Mouse (Mus musculus): ENCODE data around the gene Tead1.
A peak's percentile ranks its signal among the peaks of the same experiment; 100 is the strongest.

Tead1 gene

GRCm38 (mm10) chr7:112728399-112728798 is 49.3 kb downstream of the Tead1 start:
- no peak for DNase-seq (ENCODE audit: low read depth, low spot score)

DNA sequence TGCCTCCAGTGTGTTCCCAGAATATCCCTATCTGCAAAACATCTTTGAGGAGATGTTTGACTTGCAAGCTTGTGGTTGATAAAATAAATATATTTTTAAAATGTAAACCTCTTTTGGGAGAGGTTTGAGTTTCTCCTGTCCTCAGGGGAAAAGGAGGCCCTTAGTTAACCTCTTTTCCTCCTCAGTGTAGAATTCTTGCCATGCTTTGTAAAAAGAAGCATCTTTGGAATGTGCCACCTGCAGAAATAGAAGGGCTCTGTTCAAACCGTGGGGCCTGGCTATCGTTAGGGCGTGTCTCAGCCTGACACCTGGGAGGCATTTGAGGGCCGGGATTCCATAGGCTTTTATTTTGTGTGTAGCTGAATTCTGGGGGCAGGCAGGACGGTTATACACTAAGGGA is 51.1 kb downstream of the Tead1 start:
- no peak for DNase-seq (ENCODE audit: low read depth, low spot score)

DNA sequence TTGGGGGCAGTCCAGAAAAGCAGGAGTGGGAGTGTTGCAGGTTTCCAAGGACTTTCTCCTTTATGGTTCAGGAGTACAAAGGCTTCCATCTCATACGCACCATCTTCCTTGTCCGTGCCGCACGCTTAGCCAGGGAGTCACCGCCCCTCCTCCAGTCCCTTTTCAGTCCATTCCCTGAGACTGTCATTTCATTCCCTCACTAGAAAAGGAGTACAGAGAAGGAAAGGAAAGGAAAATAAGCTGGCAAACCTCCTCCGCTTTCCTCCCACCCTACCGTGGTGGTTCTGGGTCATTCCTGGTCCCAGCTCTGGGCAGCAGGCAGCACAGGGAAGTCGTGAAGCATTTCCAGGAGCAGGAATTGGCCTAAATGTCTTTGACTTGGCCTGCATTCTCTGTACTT is 52.5 kb downstream of the Tead1 start:
- no peak for DNase-seq (ENCODE audit: low read depth, low spot score)

DNA sequence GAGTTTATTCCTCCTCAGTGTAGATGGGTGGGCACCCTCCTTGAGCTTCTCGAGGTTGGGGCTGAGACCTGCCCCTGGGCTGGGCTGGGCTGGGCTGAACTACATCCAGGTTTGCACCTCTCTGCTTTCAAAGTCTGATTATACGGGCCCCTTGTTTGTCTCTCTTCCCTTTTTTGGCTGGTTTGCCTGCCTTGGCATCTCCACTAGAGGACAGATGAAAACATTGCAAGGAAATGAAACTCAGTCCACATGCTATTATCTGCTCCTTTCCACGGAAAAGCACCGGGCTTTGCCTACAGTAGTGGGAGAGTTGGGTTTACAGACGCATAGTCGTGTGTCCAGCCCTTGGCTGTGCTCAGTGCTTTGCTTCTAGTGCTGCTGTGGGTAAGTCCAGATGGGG is 60.1 kb downstream of the Tead1 start:
- DNase-seq (ENCODE audit: low read depth, low spot score) = no peak

GRCm38 (mm10) chr7:112741790-112742189 is 62.7 kb downstream of the Tead1 start:
- no peak for DNase-seq (ENCODE audit: low read depth, low spot score)

- no peak for DNase-seq (ENCODE audit: low read depth, low spot score)
Measured at GRCm38 (mm10) chr7:112743063-112743462, 63.9 kb downstream of the Tead1 start.

- DNase-seq (ENCODE audit: low read depth, low spot score) = peak; percentile 82
Measured at GRCm38 (mm10) chr7:112743621-112744395, 64.7 kb downstream of the Tead1 start.

- DNase-seq (ENCODE audit: low read depth, low spot score) = no peak
Measured at GRCm38 (mm10) chr7:112747187-112747586, 68.1 kb downstream of the Tead1 start.

GRCm38 (mm10) chr7:112747836-112748235 is 68.7 kb downstream of the Tead1 start:
- no peak for DNase-seq (ENCODE audit: low read depth, low spot score)

DNA sequence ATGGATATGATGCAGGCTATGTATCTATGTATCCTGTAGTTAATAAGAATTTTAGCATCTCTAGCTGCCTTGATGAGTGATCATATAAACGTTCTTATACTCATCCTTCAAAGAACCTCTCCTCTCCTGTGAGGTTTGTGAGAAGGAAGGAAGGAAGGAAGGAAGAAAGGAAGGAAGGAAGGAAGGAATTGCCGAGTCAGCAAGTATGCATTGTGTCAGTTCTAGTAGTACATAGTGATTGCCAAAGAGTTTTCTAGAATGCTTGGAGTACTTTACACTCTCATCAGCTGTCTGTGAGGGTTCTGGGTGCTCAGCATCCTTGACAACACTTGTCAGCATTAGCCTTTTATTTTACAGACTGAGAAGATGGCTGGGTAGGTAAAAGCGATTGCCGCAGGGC is 69.2 kb downstream of the Tead1 start:
- DNase-seq (ENCODE audit: low read depth, low spot score) = no peak

DNA sequence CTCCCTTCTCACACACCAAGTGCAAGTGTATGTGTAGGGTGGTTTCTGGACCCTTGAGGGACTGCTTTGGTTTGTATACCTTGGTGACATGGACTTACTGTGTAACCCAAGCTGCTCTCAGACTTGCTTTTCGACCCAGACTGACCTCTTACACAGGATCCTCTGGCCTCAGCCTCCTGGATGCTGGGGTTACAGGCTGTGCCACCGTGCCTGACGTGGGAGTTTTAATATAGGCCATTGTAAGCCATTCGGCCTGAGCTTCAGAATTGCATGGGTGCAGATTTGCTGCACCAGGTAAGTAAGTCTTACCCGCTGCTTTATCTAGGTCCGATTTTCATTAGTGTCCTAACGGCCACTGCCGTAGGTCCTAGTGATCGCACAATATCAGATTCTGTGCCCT is 71.0 kb downstream of the Tead1 start:
- no peak for DNase-seq (ENCODE audit: low read depth, low spot score)

GRCm38 (mm10) chr7:112752311-112752710 is 73.2 kb downstream of the Tead1 start:
- DNase-seq (ENCODE audit: low read depth, low spot score) = no peak

DNA sequence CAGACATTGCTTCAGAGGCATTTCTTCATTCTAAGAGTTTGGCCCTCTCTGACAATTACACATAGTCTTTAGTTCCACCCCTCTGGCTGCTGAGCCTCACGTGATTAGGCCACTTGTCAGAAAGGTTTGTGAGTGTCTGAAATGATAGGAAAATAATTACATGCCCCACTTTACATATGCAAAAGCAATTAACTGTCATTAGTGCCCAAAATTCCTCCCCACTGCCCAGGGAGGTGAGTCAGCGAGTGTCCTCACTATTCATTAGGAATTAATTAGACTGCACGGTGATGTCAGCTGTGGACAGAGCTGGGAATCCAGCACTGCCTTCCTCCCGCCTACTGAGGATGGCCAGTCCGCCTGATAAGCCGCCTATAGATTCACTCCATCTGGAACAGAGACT is 74.2 kb downstream of the Tead1 start:
- no peak for DNase-seq (ENCODE audit: low read depth, low spot score)

DNA sequence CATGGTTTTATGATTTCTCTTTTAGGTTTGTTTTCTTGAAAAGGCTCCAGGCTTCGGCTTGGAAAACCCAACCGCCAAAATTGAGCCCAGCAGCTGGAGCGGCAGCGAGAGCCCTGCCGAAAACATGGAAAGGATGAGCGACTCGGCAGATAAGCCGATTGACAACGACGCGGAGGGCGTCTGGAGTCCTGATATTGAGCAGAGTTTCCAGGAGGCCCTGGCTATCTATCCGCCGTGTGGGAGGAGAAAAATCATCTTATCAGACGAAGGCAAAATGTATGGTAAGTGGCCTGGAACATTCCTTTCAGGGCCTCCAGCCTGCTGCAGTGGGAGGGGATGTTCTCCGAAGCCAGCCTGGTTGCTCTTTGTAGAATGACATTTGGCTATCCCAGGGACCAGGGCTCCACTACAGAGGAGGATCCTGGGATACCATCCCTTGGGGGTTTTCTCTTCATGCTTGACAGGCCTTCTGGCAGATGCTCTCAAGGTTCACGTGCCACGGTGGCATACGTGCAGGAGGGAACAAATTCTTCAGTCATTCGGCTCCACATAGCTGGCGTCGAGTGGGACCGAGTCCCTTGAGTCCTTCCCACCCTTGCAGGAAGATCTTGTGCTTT is 80.3 kb downstream of the Tead1 start:
- no peak for DNase-seq (ENCODE audit: low read depth, low spot score)

- DNase-seq (ENCODE audit: low read depth, low spot score) = no peak
Measured at GRCm38 (mm10) chr7:112760293-112760692, 81.2 kb downstream of the Tead1 start.

- DNase-seq (ENCODE audit: low read depth, low spot score) = no peak
Measured at GRCm38 (mm10) chr7:112760782-112761181, 81.7 kb downstream of the Tead1 start.

DNA sequence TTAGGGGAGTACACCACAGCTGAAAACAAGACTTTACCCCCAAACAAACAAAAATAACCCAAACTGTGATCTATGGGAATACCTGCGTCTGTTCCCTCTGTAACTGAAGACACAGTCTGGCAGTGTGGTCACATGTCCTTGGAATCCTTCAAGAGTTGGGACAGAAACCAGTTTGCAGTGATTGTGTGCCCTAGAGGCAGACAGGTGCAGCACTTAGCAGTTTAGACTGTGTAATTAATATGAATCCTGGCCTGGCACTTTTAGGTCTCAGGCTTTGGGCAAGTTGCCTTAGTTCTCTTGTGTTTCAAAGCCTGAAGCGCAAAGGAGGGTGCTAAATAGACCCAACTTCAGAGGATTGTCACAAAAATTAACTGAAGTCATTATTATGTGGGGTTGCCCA is 83.8 kb downstream of the Tead1 start:
- DNase-seq (ENCODE audit: low read depth, low spot score) = no peak

- no peak for DNase-seq (ENCODE audit: low read depth, low spot score)
Measured at GRCm38 (mm10) chr7:112763513-112763912, 84.4 kb downstream of the Tead1 start.

GRCm38 (mm10) chr7:112764921-112765320 is 85.8 kb downstream of the Tead1 start:
- DNase-seq (ENCODE audit: low read depth, low spot score) = no peak

- no peak for DNase-seq (ENCODE audit: low read depth, low spot score)
Measured at GRCm38 (mm10) chr7:112769866-112770265, 90.7 kb downstream of the Tead1 start.

DNA sequence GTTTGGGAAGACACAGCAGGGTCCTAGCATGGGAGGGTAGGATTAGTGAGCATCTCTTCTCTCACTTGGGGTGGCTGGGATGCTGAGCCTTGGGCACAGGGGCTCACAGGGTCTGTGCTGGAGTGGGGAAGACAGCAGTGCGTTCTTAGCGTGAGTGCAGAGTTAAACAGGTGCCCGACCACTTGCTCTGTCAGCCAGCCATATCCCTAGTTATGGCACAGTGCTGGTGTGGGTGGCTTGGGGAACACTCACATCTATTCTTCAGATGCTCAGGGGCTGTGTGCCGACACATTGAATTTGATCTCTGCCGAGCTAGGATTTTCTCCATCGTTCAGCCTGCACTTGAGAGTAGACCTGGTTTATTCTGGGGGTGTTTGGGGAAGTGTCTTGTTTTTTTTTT is 92.3 kb downstream of the Tead1 start:
- no peak for DNase-seq (ENCODE audit: low read depth, low spot score)

- DNase-seq (ENCODE audit: low read depth, low spot score) = no peak
Measured at GRCm38 (mm10) chr7:112772777-112773176, 93.7 kb downstream of the Tead1 start.

DNA sequence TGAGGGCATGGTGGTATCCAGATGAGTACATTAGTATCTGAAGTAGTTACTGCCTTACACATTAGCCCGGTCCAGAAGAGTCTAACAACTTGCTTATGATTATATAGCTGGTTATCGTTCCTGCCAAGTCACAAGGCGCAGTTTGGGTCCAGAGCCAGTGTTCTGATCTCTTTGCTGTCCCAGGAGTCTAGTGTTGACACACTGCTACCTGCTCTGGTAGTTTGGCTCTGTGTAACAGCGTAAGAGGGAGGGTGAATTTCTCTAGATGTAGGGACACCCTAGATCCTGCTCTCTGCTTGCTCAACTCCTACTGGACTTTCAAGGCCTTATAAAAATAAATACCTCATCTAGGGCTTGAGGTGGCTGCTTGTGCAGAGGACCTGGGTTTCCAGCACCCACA is 94.5 kb downstream of the Tead1 start:
- no peak for DNase-seq (ENCODE audit: low read depth, low spot score)

Measured in ES-CJ7 (cell line).